Mouse (Mus musculus): ENCODE measurements around the gene Oas1g.
"Not testable (repeated sequence)": the region's sequence is repeated elsewhere in the genome, so short reads cannot be mapped to it uniquely, and the experiment has no call there.

DNA sequence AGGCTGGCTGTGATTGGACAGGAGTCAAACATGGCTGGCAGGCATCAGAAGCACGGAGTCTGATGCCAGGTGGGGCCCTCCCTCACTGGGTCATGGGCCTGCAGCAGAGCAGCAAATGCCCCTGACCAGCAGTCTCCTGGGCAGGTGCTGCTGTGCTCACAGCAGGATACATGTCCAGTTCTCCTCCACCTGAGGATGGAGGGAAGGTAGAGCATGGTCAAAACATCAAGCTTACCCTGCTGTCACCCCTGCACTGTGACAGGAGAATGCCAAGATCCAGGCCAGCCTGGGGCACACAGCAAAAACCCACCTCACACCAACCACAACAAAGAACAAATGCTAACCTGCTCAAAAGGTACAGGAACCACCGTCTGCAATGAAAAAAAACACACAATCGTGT, 10.6 kb downstream of the Oas1g start:
- not testable (repeated sequence) for TF ChIP-seq CTCF (IDR thresholded peaks at IDR 0.05; ENCODE audit: extremely low read depth, insufficient read length, insufficient replicate concordance, low read depth, low read length); POLR2A (IDR thresholded peaks at IDR 0.05; ENCODE audit: low read depth, low read length)

All from small intestine, adult 2 months (tissue).